Mouse (Mus musculus) CH12.LX (cell line): ENCODE measurements around the gene Tigar. TPM values are rescaled to one million over a fixed set of nuclear protein-coding genes. Genes with fewer than 3 reads are reported as not detected.

Source experiments
- DNase-seq: peaks from one replicate; pipeline ENCODE4 v3.0.0-alpha.2; 2013; ENCODE audit errors: extremely low read depth
- H3K27ac ChIP-seq: 2 replicates; pipeline ENCODE4 v1.5.1; 2012; ENCODE audit warnings: low read depth, mild to moderate bottlenecking, control low read depth, moderate library complexity; ENCODE audit not compliant: insufficient read depth
- H3K27me3 ChIP-seq: replicated peaks from 2 replicates; pipeline ENCODE3; 2012; ENCODE audit warnings: inconsistent platforms
- H3K36me3 ChIP-seq, 2 experiments: replicated peaks in 1 of 2; 2 replicates each; pipeline versions ENCODE3 to v1.6.1; 2012; ENCODE audit warnings: inconsistent platforms in 1 of 2, low read length in 1 of 2, mild to moderate bottlenecking in 1 of 2, mixed read lengths in 1 of 2, moderate library complexity in 1 of 2; ENCODE audit not compliant: control insufficient read depth in 1 of 2, insufficient read depth in 1 of 2
- H3K4me1 ChIP-seq, 2 experiments: 2 replicates each; pipeline ENCODE4 v1.6.1; 2012; ENCODE audit warnings: inconsistent platforms in 1 of 2, moderate library complexity in 1 of 2; ENCODE audit not compliant: insufficient read depth in 2 of 2, control insufficient read depth in 1 of 2
- H3K4me2 ChIP-seq: 2 replicates; pipeline ENCODE4 v1.6.1; 2012; ENCODE audit warnings: low read depth, mild to moderate bottlenecking, control low read depth; ENCODE audit not compliant: poor library complexity, insufficient read depth, severe bottlenecking
- H3K4me3 ChIP-seq, 3 experiments: fragments of 150-350 bp in 1 of 3; sonication (generic) in 1 of 3; replicated peaks in 1 of 3; 2 replicates each; pipeline versions ENCODE3 to v1.5.1; 2011 to 2012; ENCODE audit warnings: low read depth in 2 of 3, low read length in 2 of 3, mild to moderate bottlenecking in 2 of 3, moderate library complexity in 2 of 3, control low read depth in 1 of 3, improper control_type of control experiment in 1 of 3, inconsistent platforms in 1 of 3, mixed read lengths in 1 of 3; ENCODE audit not compliant: poor library complexity in 1 of 3
- H3K79me2 ChIP-seq: replicated peaks from 2 replicates; pipeline ENCODE4 v1.6.1; 2012; ENCODE audit warnings: mild to moderate bottlenecking, moderate library complexity; ENCODE audit not compliant: control insufficient read depth, poor library complexity, insufficient read depth, severe bottlenecking; ENCODE audit errors: extremely low read depth
- H3K9ac ChIP-seq: 2 replicates; pipeline ENCODE4 v1.6.1; 2012; ENCODE audit warnings: low read depth, mild to moderate bottlenecking, control low read depth, moderate library complexity; ENCODE audit not compliant: insufficient read depth
- H3K9me3 ChIP-seq: replicated peaks from 2 replicates; pipeline ENCODE3; 2012; ENCODE audit warnings: low read length, inconsistent platforms, mixed read lengths
- BHLHE40 ChIP-seq: IDR thresholded peaks from 2 replicates; pipeline ENCODE4 v1.6.1; 2011; ENCODE audit warnings: mild to moderate bottlenecking, low read depth, low read length, improper control_type of control experiment
- CHD1 ChIP-seq: IDR thresholded peaks from 2 replicates; pipeline ENCODE4 v1.6.1; 2012; ENCODE audit warnings: low read depth, low read length, improper control_type of control experiment, inconsistent platforms
- CTCF ChIP-seq, 2 experiments: IDR thresholded peaks in 1 of 2; conservative IDR thresholded peaks in 1 of 2; 2 replicates each; pipeline ENCODE4 v1.5.1; 2011 to 2012; ENCODE audit warnings: low read depth in 2 of 2, low read length in 2 of 2, improper control_type of control experiment in 1 of 2, inconsistent platforms in 1 of 2, mild to moderate bottlenecking in 1 of 2, moderate library complexity in 1 of 2
- E2F4 ChIP-seq: IDR thresholded peaks from 2 replicates; pipeline ENCODE4 v1.6.1; 2011; ENCODE audit warnings: low read depth, low read length, improper control_type of control experiment; ENCODE audit not compliant: insufficient replicate concordance
- ELF1 ChIP-seq: IDR thresholded peaks from 2 replicates; pipeline ENCODE4 v1.6.1; 2014; ENCODE audit warnings: low read depth, mild to moderate bottlenecking, inconsistent platforms, low read length, improper control_type of control experiment
- ETS1 ChIP-seq: conservative IDR thresholded peaks from 2 replicates; pipeline ENCODE4 v1.6.1; 2012; ENCODE audit warnings: low read depth, mild to moderate bottlenecking, inconsistent platforms, low read length, improper control_type of control experiment, moderate library complexity
- HCFC1 ChIP-seq: IDR thresholded peaks from 2 replicates; pipeline ENCODE4 v1.6.1; 2012; ENCODE audit warnings: low read depth, mild to moderate bottlenecking, inconsistent platforms, low read length, improper control_type of control experiment
- IRF4 ChIP-seq: IDR thresholded peaks from 2 replicates; pipeline ENCODE4 v1.6.1; 2014; ENCODE audit warnings: low read depth, mild to moderate bottlenecking, inconsistent platforms, low read length, improper control_type of control experiment
- JUN ChIP-seq: IDR thresholded peaks from 2 replicates; pipeline ENCODE4 v1.6.1; 2011; ENCODE audit warnings: low read depth, mild to moderate bottlenecking, low read length, improper control_type of control experiment, moderate library complexity; ENCODE audit not compliant: insufficient read depth
- KAT2A ChIP-seq: IDR thresholded peaks from 2 replicates; pipeline ENCODE4 v1.6.1; 2012; ENCODE audit warnings: low read length, improper control_type of control experiment, inconsistent platforms; ENCODE audit not compliant: insufficient replicate concordance
- MEF2A ChIP-seq: IDR thresholded peaks from 2 replicates; pipeline ENCODE4 v1.6.1; 2014; ENCODE audit warnings: low read depth, mild to moderate bottlenecking, inconsistent platforms, low read length, improper control_type of control experiment, borderline replicate concordance
- MYC ChIP-seq: IDR thresholded peaks from 2 replicates; pipeline ENCODE4 v1.6.1; 2011; ENCODE audit warnings: low read depth, mild to moderate bottlenecking, improper control_type of control experiment, low read length
- POLR2AphosphoS2 ChIP-seq: IDR thresholded peaks from 2 replicates; pipeline ENCODE4 v1.6.1; 2011; ENCODE audit warnings: low read depth, low read length, improper control_type of control experiment
- RAD21 ChIP-seq: IDR thresholded peaks from 2 replicates; pipeline ENCODE4 v1.6.1; 2011; ENCODE audit warnings: low read depth, mild to moderate bottlenecking, low read length, improper control_type of control experiment, moderate library complexity
- SMC3 ChIP-seq: IDR thresholded peaks from 2 replicates; pipeline ENCODE4 v1.6.1; 2011; ENCODE audit warnings: low read depth, low read length, improper control_type of control experiment
- USF1 ChIP-seq: IDR thresholded peaks from 2 replicates; pipeline ENCODE4 v1.6.1; 2014; ENCODE audit warnings: low read depth, mild to moderate bottlenecking, inconsistent platforms, low read length, improper control_type of control experiment
- USF2 ChIP-seq: conservative IDR thresholded peaks from 2 replicates; pipeline ENCODE4 v1.6.1; 2011; ENCODE audit warnings: low read depth, low read length, improper control_type of control experiment
- ZMIZ1 ChIP-seq: IDR thresholded peaks from 2 replicates; pipeline ENCODE4 v1.6.1; 2012; ENCODE audit warnings: low read depth, mild to moderate bottlenecking, inconsistent platforms, low read length, improper control_type of control experiment
- dilution Hi-C: fragments of 300-500 bp; cut with MboI; formaldehyde crosslinking; loops from 2 replicates; pipeline ENCODE4 v1.14.3; 2020; ENCODE audit warnings: low sequenced_read_pairs; ENCODE audit not compliant: extremely low pct_unique_long_range_greater_than_20kb, extremely low pct_ligation_motif_present
- in situ Hi-C: fragments of 300-500 bp; cut with MboI; formaldehyde crosslinking; loops from 3 replicates; pipeline ENCODE4 v1.14.3; 2019; ENCODE audit warnings: low sequenced_read_pairs, low pct_ligation_motif_present, low pct_unique_long_range_greater_than_20kb, mixed read lengths
- polyA plus RNA-seq: library from polyadenylated mRNA; unstranded; fragments of >175 nt; gene quantifications from 2 replicates; pipeline ENCODE4 v1.2.1, GENCODE M21; 2012; ENCODE audit warnings: low read depth; ENCODE audit not compliant: insufficient read length
- total RNA-seq, 2 experiments: library from RNA; depleted of rRNA; stranded (reverse); fragments of 300-350 nt in 1 of 2; fragments of >200 nt in 1 of 2; gene quantifications; 2 replicates each; pipeline ENCODE4 v1.2.3; 2012 to 2014

Gene Tigar
- total and polyA plus RNA-seq, 3 experiments = 8.9 to 20.8 (median 11.5) TPM

DNA sequence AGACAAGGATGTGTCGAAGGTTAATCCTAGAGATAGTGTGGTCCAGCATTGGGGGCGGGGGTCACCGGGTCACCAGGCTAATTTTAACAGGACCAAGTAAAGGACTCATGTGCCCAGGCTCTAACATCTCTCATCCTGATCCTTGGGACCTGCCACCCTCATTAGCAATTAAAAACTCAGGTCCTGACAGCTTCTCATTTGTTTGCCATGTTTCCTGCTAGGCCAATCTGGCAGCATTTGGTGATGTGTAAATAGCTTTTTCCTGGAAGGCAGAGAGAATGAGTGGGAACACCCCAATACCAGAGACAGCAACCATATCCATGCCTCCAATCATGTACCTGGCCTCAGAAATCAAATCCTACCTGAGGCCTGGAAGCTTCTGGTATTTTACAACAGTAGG lies 22.6 kb upstream of the Tigar start:
- dilution Hi-C loops = no loop called here
- in situ Hi-C loops = no loop called here

DNA sequence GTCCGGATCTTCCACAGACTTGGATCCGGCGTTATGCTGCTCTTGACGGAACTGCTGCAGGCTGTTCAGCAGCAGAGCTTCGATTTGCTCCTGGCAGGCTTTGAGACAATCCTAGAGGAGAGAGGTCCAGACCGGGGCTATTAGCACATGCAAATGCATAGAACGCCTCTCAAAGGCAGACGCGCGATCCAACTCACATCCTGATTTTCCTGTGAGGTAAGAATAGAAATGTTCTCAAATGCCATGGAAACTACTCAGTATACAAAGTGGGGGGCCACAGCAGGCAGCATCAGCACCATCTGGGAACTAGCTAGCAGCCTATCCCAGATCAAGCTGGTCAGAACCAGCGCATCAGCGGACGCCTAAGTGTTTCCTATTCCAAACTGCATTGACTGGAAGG lies 21.0 kb upstream of the Tigar start:
- Histone ChIP-seq H3K4me1 (peaks cover 0 to 11% of the 10 kb centered on the region in 2 experiments; a peak in 1 of 4 replicates), H3K27ac (no peak overlapping the region), H3K4me3 (no peak overlapping the region), H3K4me2 (no peak overlapping the region), H3K36me3 (peaks cover 79 to 94% of the 10 kb centered on the region in 2 experiments), H3K27me3 (no peaks in the 10 kb centered on the region), H3K79me2 (no peaks in the 10 kb centered on the region; the same call in 1 of the 2 replicates), H3K9ac (no peak overlapping the region), H3K9me3 (no peaks in the 10 kb centered on the region)
- TF ChIP-seq BHLHE40 (no peak), CHD1 (no peak), RAD21 (no peak), KAT2A (no peak), E2F4 (no peak), CTCF (conservative IDR thresholded peaks at IDR 0.05 in 1 of 2, IDR thresholded peaks at IDR 0.05 in 1 of 2; ENCODE audit: low read depth in 2 of 2, low read length in 2 of 2) (no peak), USF2 (no peak), ELF1 (no peak), HCFC1 (no peak), JUN (no peak), MEF2A (no peak), ZMIZ1 (no peak), ETS1 (no peak), USF1 (no peak), IRF4 (no peak), SMC3 (no peak)
- dilution Hi-C loops = no loop called here
- in situ Hi-C loops = no loop called here
- DNase-seq = no peak

More for the DNA sequence above, 22.6 kb upstream of the Tigar start:
- TF ChIP-seq MYC = no peak
- TF ChIP-seq POLR2AphosphoS2 = no peak
- H3K27me3 ChIP-seq = no peaks in the 10 kb centered on the region
- no peak for DNase-seq
- H3K4me1 ChIP-seq = peaks cover 0 to 11% of the 10 kb centered on the region in 2 experiments; a peak in 1 of 4 replicates
- no peak overlapping the region for H3K4me2 ChIP-seq
- H3K79me2 ChIP-seq = no peaks in the 10 kb centered on the region; the same call in 1 of the 2 replicates
- H3K27ac ChIP-seq = no peak overlapping the region
- peaks cover 82 to 94% of the 10 kb centered on the region in 2 experiments for H3K36me3 ChIP-seq
- no peaks in the 10 kb centered on the region for H3K9me3 ChIP-seq
- H3K9ac ChIP-seq = no peak overlapping the region
- H3K4me3 ChIP-seq = no peak overlapping the region
